Mouse (Mus musculus): ENCODE data around the gene Myl4. TPM values are rescaled to one million over a fixed set of nuclear protein-coding genes. Genes with fewer than 3 reads are reported as not detected.

The Myl4 gene
- polyA plus RNA-seq, 1 experiment from 2014 or later, result 1.1 TPM

DNA sequence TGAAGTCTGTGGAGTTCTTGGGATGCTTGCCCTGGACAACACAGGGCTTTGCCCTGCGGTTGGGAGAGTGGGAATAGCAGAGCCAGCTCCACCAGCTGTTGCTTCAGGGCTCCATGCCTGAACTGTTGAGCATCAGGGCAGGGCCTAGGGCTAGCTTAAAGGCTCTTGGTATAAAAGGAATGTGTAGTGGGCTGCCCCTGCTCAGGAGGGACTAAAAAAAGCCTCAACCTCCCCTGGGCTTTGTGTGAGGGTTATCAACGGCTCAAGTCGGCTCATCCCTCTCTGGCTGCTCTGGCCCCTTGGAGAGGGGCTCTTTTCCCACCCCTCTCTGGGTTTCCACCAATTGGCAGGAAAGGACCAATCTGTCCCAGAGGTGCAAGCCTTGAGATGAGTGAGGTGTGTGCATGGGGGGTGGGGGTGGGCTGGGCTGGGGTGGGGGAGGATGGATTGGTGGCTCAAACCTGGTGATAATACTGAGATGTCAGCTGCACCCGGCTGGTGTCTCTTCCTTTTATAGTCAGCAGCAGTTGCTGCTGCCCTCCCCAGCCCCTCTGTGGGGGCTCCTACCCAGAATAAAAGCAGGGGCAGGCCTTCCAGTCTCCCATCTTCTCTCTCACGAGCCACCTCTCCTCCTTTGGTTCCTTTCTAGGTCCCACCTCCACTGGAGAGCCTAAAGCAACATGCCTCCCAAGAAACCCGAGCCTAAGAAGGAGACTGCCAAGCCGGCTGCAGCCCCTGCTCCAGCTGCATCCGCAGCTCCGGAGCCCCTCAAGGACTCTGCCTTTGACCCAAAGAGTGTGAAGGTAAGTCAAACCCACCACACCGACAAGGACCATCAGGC lies 26.5 kb downstream of the Myl4 start:
- no peak for DNase-seq (ENCODE audit: low spot score)
- peaks cover 25% of the 10 kb centered on the region for H3K27me3 ChIP-seq (replicated peaks; ENCODE audit: low read depth, poor library complexity, severe bottlenecking)
- peaks cover 38% of the 10 kb centered on the region for H3K4me1 ChIP-seq
- WGBS, result 41% methylated on average over 10 of the region's 10 CpGs
- H3K36me3 ChIP-seq (replicated peaks), result no peaks in the 10 kb centered on the region
- H3K9me3 ChIP-seq, result no peaks in the 10 kb centered on the region
- no peak overlapping the region for H3K27ac ChIP-seq (replicated peaks)
- no peak overlapping the region for H3K4me3 ChIP-seq

DNA sequence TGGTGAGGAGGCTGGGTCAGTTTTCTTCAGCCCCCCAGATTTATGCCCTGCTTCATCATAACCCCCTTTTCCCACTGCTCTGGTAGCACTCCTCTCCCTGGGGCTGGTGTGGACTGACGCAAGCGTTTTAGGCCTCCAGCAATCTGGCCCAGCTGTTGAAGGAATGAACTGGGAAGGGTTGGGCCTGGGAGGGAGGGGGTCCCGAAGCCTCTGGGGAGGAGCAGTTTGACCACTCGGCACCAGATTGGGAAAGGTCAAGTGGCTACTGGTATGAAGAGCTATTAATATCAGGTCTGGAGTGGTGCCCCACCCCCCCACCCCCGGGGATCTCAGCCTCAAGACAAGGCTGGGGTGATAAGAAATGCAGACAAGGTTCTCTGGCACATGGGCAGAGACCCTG lies 27.6 kb downstream of the Myl4 start:
- H3K9me3 ChIP-seq, result no peaks in the 10 kb centered on the region
- H3K27me3 ChIP-seq (replicated peaks; ENCODE audit: low read depth, poor library complexity, severe bottlenecking), result peaks cover 14% of the 10 kb centered on the region; the same call in 1 of the 2 replicates
- peaks cover 43% of the 10 kb centered on the region for H3K4me1 ChIP-seq
- H3K36me3 ChIP-seq (replicated peaks), result no peaks in the 10 kb centered on the region
- peak; percentile 25 for DNase-seq (ENCODE audit: low spot score)
- 42% methylated on average over 5 of the region's 5 CpGs for WGBS
- H3K4me3 ChIP-seq, result no peak overlapping the region
- no peak overlapping the region; the same call in 1 of the 2 replicates for H3K27ac ChIP-seq (replicated peaks)

DNA sequence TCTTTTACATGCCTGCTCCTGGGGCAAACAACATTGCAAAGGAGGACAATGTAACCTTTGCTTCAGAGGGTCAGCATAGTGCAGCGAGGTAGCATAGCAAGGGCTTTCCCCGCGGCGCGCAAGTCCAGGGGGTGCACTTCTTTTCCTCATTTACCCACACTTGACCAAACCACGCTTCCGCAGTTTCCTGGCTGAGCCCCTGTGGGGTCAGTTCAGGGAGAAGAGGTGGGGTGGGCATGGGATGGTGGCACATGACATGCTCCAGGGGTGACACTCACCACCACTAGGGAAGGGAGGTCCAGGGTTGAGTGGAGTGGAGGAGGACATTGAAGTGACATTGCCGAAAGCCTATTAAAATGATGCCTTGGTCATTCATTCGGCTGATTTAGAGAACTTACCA lies 28.6 kb downstream of the Myl4 start:
- no peaks in the 10 kb centered on the region for H3K9me3 ChIP-seq
- H3K4me1 ChIP-seq, result peaks cover 43% of the 10 kb centered on the region
- no peaks in the 10 kb centered on the region for H3K36me3 ChIP-seq (replicated peaks)
- 89% methylated on average over 9 of the region's 9 CpGs for WGBS
- H3K27me3 ChIP-seq (replicated peaks; ENCODE audit: low read depth, poor library complexity, severe bottlenecking), result 0 out of 2 replicates have a peak, but pooled peaks cover 10% of the 10 kb centered on the region
- no peak overlapping the region for H3K4me3 ChIP-seq
- H3K27ac ChIP-seq (replicated peaks), result no peak overlapping the region
- no peak for DNase-seq (ENCODE audit: low spot score)

DNA sequence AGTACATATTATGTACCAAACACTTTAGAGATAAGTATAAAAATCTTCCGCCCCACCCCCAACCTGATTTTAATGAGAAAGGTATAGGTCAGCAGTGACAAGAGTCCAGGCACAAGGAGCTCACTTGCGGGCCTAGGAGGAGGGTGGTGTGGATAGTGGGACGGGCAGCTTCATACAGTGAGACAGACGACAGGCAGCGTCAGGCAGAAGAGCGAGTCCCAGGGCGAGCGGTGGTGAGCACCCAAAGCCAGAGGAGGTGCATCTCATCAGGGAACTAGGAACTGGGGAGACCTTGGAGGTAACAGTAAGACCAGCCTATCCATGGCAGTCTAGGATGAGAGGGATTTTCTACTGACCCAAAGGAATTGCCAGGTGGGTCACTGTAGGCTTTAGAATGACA lies 29.1 kb downstream of the Myl4 start:
- no peak for DNase-seq (ENCODE audit: low spot score)
- Histone ChIP-seq H3K4me1 (peaks cover 43% of the 10 kb centered on the region), H3K27me3 (replicated peaks; ENCODE audit: low read depth, poor library complexity, severe bottlenecking) (0 out of 2 replicates have a peak, but pooled peaks cover 10% of the 10 kb centered on the region), H3K4me3 (no peak overlapping the region), H3K36me3 (replicated peaks) (no peaks in the 10 kb centered on the region), H3K9me3 (no peaks in the 10 kb centered on the region), H3K27ac (replicated peaks) (no peak overlapping the region)
- 91% methylated on average over 8 of the region's 8 CpGs for WGBS

DNA sequence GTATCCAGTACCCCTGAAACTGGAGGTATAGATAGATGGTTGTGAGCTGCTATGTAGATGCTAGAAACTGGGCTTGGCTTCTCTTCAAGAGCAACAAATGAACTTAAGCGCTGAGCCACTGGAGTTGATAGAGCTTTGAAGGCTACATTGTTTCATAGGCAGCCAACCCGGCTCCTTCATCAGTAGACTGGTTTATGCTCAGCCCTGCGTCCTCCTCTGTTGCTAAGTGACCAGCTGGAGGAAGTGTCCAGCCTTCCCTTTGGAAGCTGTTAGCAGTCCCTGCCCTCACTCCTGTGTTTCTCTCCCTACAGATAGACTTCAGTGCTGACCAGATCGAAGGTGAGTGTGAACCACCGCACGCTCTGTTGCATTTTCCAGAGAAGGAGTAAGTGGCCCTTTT lies 29.6 kb downstream of the Myl4 start:
- WGBS, result 82% methylated on average over 6 of the region's 6 CpGs

DNA sequence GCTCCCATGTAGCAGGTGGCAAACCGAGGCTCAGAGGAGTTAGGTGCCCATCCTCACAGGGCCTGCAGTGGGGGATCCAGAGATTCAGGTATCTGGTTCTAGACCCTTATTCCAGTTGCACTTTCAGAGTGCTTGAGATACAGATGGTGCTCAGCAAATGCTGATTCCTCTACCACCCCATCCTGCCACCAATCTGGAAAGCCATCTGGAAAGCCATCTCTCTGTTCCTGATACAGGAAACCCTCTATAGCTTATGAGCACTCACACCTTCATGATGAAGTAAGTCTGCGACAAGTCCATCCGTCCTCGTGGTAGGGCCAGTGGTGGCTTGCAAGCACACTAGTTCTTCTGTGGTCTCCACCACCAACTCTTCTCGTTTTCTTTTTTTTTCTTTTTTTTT lies 30.1 kb downstream of the Myl4 start:
- Histone ChIP-seq H3K36me3 (replicated peaks) (no peaks in the 10 kb centered on the region), H3K27ac (replicated peaks) (no peak overlapping the region), H3K4me3 (no peak overlapping the region), H3K4me1 (peaks cover 43% of the 10 kb centered on the region), H3K27me3 (replicated peaks; ENCODE audit: low read depth, poor library complexity, severe bottlenecking) (0 out of 2 replicates have a peak, but pooled peaks cover 10% of the 10 kb centered on the region), H3K9me3 (no peaks in the 10 kb centered on the region)
- DNase-seq (ENCODE audit: low spot score), result no peak
- 94% methylated on average over 5 of the region's 5 CpGs for WGBS

More for the DNA sequence above, 29.6 kb downstream of the Myl4 start:
- H3K36me3 ChIP-seq (replicated peaks), result no peaks in the 10 kb centered on the region
- no peaks in the 10 kb centered on the region for H3K9me3 ChIP-seq
- H3K27ac ChIP-seq (replicated peaks), result no peak overlapping the region
- no peak overlapping the region for H3K4me3 ChIP-seq
- H3K27me3 ChIP-seq (replicated peaks; ENCODE audit: low read depth, poor library complexity, severe bottlenecking), result 0 out of 2 replicates have a peak, but pooled peaks cover 10% of the 10 kb centered on the region
- H3K4me1 ChIP-seq, result peaks cover 43% of the 10 kb centered on the region
- DNase-seq (ENCODE audit: low spot score), result no peak

DNA sequence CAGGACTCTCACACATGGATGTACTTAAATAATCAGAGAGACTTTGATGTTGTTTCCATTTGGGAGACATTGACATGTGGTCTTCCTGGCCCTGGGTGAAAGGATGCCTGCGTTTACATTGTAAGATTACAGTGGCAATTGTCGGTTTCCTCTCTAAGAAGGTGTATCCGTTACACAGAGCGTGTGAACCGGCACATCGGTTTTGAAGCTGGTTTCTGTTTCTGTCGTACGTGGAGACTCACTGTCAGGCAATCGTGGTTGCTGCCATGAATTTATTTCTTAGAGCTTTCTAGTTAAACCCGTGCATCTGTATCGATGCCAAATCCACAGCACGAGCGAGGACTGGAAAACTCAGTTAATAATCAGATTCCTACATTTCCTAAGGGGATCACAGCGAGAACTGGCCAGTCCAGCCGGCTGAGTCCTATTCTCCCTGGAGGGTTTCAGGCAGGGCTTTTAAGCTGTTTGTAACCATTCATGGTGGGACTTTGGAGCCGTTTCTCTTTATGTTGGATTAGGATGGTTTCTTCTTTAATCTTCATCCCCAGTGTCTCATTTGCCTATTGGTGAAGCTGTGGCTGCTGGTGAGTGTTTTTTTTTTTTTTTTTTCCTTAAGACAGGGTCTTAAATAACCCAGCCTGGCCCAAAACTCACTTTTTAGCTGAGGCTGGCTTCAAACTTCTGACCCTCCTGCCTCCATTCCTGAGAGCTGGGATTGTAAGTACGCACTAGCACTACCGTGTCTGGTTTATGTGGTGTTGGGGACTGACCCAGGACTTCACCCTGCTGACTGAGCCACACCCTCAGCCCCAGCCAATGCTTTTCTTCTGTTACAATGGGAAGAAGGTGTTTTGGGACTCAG lies 31.2 kb downstream of the Myl4 start:
- no peak overlapping the region for H3K4me3 ChIP-seq
- 57% methylated on average over 18 of the region's 18 CpGs for WGBS
- no peaks in the 10 kb centered on the region for H3K36me3 ChIP-seq (replicated peaks)
- no peaks in the 10 kb centered on the region for H3K9me3 ChIP-seq
- H3K27me3 ChIP-seq (replicated peaks; ENCODE audit: low read depth, poor library complexity, severe bottlenecking), result 0 out of 2 replicates have a peak, but pooled peaks cover 8% of the 10 kb centered on the region
- H3K27ac ChIP-seq (replicated peaks), result no peak overlapping the region
- H3K4me1 ChIP-seq, result peaks cover 42% of the 10 kb centered on the region
- DNase-seq (ENCODE audit: low spot score), result no peak

DNA sequence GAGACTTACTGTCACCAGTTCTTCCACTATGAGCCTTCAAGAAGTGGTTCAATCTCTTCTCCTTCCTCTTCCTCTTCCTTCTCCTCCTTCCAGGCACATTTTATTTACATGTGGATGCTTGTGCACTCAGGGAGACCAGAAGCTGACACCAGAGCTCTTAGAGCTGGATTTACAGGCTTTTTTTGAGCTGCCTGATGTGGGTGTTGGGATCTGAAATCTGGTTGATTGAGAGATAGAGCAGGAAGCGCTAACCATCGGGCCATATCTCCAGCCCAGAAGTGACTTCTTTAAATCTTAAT lies 31.8 kb downstream of the Myl4 start:
- no peaks in the 10 kb centered on the region for H3K36me3 ChIP-seq (replicated peaks)
- no peak overlapping the region for H3K4me3 ChIP-seq
- DNase-seq (ENCODE audit: low spot score), result no peak
- H3K27ac ChIP-seq (replicated peaks), result no peak overlapping the region
- 93% methylated on average over 2 of the region's 2 CpGs for WGBS
- peaks cover 36% of the 10 kb centered on the region for H3K4me1 ChIP-seq
- H3K27me3 ChIP-seq (replicated peaks; ENCODE audit: low read depth, poor library complexity, severe bottlenecking), result 0 out of 2 replicates have a peak, but pooled peaks cover 3% of the 10 kb centered on the region
- H3K9me3 ChIP-seq, result no peaks in the 10 kb centered on the region

DNA sequence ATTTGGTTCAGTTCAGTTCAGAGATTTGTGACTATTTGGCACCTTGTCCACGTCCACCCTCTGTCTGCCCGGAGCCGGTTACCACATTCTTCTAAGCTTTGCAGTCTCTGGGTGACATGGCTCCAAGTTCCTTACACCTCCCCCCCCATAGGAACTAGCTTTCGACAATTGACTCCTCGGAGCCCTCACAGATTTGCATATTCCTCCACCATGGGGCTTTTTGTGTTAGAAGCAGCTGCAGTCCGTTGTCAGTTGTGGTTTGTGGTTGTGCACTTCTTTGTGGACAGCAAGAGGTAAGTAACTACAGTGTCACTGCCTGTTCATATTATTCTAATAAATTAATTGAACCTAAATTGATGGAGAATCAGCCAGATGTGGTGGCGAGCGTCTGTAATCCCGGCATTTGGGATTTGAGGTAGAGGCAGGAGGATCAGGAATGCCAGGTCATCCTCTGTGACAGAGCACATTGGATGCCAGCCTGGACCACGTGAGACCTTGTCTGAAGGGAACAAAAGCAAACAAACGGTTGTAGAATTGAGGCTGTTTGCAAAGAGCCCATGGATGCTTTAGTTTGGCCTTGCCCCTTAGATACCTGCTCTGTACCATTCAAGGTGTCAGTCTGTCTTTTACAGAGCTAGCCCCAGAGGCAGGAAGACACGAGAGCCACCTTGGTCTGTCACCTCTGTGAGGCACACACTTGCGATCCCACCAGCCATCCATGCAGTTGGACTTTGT lies 32.3 kb downstream of the Myl4 start:
- no peaks in the 10 kb centered on the region for H3K27me3 ChIP-seq (replicated peaks; ENCODE audit: low read depth, poor library complexity, severe bottlenecking)
- peaks cover 2% of the 10 kb centered on the region; the same call in 1 of the 2 replicates for H3K9me3 ChIP-seq
- H3K27ac ChIP-seq (replicated peaks), result no peak overlapping the region
- no peak overlapping the region for H3K4me3 ChIP-seq
- H3K36me3 ChIP-seq (replicated peaks), result no peaks in the 10 kb centered on the region
- 67% methylated on average over 13 of the region's 13 CpGs for WGBS
- H3K4me1 ChIP-seq, result peaks cover 31% of the 10 kb centered on the region
- DNase-seq (ENCODE audit: low spot score), result no peak

DNA sequence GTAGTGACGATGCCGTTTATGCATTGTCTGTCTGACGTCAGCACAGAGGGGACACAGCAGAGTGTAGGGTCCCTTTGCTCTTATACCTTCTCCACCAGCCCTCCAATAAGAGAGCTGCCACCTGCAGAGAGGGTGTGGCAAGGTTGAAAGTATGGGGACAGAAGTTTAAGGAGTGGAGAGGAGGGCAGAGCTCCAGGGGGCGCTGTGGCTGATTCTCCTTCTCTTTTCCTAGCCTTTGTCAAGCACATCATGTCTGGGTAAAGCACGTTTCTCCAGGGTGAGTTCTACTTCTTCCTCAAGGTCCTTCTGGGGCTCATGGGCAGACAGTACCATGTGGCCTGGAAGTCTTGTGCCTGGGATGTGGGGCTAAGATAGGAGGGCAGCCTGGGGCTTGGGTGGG lies 35.0 kb downstream of the Myl4 start:
- WGBS, result 78% methylated on average over 5 of the region's 5 CpGs
- no peak overlapping the region for H3K4me3 ChIP-seq

DNA sequence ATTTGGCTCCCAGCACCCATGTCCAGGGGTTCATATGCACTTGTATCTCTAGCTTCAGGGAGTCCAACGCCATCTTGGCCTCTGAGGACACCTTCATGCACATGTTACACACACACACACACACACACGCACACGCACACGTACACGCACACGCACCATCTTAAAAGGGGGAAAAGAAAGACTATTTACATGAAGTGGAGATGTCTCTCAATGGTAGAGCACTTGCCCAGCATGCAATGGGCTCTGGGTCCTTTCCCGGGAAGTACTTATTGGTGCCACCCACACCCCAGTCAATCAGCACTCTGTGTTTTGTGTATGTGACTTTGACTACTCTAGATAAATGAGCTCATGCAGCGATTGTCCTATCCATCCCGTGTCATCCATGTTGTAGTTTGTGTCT lies 37.4 kb downstream of the Myl4 start:
- peaks cover 13% of the 10 kb centered on the region for H3K9me3 ChIP-seq
- 94% methylated on average over 9 of the region's 9 CpGs for WGBS
- H3K4me1 ChIP-seq, result peaks cover 13% of the 10 kb centered on the region
- H3K4me3 ChIP-seq, result no peak overlapping the region
- no peaks in the 10 kb centered on the region for H3K27me3 ChIP-seq (replicated peaks; ENCODE audit: low read depth, poor library complexity, severe bottlenecking)
- H3K27ac ChIP-seq (replicated peaks), result no peak overlapping the region
- DNase-seq (ENCODE audit: low spot score), result no peak
- H3K36me3 ChIP-seq (replicated peaks), result no peaks in the 10 kb centered on the region

More for the DNA sequence above, 35.0 kb downstream of the Myl4 start:
- Histone ChIP-seq H3K9me3 (peaks cover 13% of the 10 kb centered on the region), H3K27me3 (replicated peaks; ENCODE audit: low read depth, poor library complexity, severe bottlenecking) (no peaks in the 10 kb centered on the region), H3K4me1 (peaks cover 17% of the 10 kb centered on the region), H3K27ac (replicated peaks) (no peak overlapping the region), H3K36me3 (replicated peaks) (no peaks in the 10 kb centered on the region)
- no peak for DNase-seq (ENCODE audit: low spot score)

DNA sequence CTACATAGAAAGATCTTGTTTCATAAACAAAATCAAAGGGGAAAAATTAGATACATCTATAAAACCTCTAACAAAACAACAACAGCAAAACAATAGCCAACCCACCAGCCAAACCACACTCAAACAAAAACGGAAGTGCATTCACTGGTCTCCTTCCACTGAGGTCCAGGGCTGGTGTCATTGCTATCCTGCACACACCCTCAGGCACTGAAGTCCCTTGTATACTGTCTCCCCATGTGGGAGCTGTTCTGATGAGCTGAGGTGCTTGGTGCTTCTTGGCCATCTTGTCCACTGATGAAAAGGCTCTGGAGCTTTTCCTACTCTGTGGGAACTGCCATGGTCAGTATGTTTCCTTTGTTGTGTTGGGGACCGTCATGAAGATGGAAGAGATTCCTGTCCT lies 38.0 kb downstream of the Myl4 start:
- 94% methylated on average over 2 of the region's 2 CpGs for WGBS
- peaks cover 13% of the 10 kb centered on the region for H3K9me3 ChIP-seq
- DNase-seq (ENCODE audit: low spot score), result no peak
- no peaks in the 10 kb centered on the region for H3K27me3 ChIP-seq (replicated peaks; ENCODE audit: low read depth, poor library complexity, severe bottlenecking)
- H3K4me1 ChIP-seq, result peaks cover 12% of the 10 kb centered on the region
- H3K4me3 ChIP-seq, result no peak overlapping the region
- H3K36me3 ChIP-seq (replicated peaks), result no peaks in the 10 kb centered on the region
- H3K27ac ChIP-seq (replicated peaks), result no peak overlapping the region
